Mouse (Mus musculus) c-Kit-positive CD71-negative TER-119-negative erythroid progenitor cells, embryonic 14.5 days (primary cell): ENCODE measurements around the gene Icmt.

Experiments
- DNase-seq: peaks from one replicate; pipeline ENCODE4 v3.0.0-alpha.2; 2013; ENCODE audit warnings: low read depth

Icmt gene

GRCm38 (mm10) chr4:152274681-152275131 lies 22.3 kb upstream of the Icmt start:
- DNase-seq = no peak

GRCm38 (mm10) chr4:152276389-152277347 lies 20.4 kb upstream of the Icmt start:
- DNase-seq = no peak

GRCm38 (mm10) chr4:152277916-152278315 lies 19.1 kb upstream of the Icmt start:
- DNase-seq = no peak

- DNase-seq = no peak
Observed at GRCm38 (mm10) chr4:152278986-152279385, 18.0 kb upstream of the Icmt start.

GRCm38 (mm10) chr4:152281601-152282000 lies 15.4 kb upstream of the Icmt start:
- no peak for DNase-seq

- no peak for DNase-seq
Observed at GRCm38 (mm10) chr4:152282721-152283120, 14.3 kb upstream of the Icmt start.

GRCm38 (mm10) chr4:152283186-152283950 lies 13.7 kb upstream of the Icmt start:
- peak; percentile 68 for DNase-seq

- DNase-seq = no peak
Observed at GRCm38 (mm10) chr4:152285505-152285904, 11.5 kb upstream of the Icmt start.

GRCm38 (mm10) chr4:152286183-152286582 lies 10.8 kb upstream of the Icmt start:
- DNase-seq = no peak

GRCm38 (mm10) chr4:152286887-152287286 lies 10.1 kb upstream of the Icmt start:
- DNase-seq = peak; percentile 58

GRCm38 (mm10) chr4:152287317-152288120 lies 9.5 kb upstream of the Icmt start:
- no peak for DNase-seq

- no peak for DNase-seq
Observed at GRCm38 (mm10) chr4:152288398-152288945, 8.6 kb upstream of the Icmt start.

GRCm38 (mm10) chr4:152290385-152290784 lies 6.6 kb upstream of the Icmt start:
- no peak for DNase-seq

- no peak for DNase-seq
Observed at GRCm38 (mm10) chr4:152290991-152291390, 6.0 kb upstream of the Icmt start.

GRCm38 (mm10) chr4:152291562-152291961 lies 5.5 kb upstream of the Icmt start, which contains the start of gene Hes3:
Hes3 (minus strand) TSS chr4:152291662.
- DNase-seq = no peak

- DNase-seq = no peak
Observed at GRCm38 (mm10) chr4:152292102-152292765, 4.8 kb upstream of the Icmt start.

- DNase-seq = no peak
Observed at GRCm38 (mm10) chr4:152294188-152294929, 2.7 kb upstream of the Icmt start.

- no peak for DNase-seq
Observed at GRCm38 (mm10) chr4:152295916-152296315, 1.1 kb upstream of the Icmt start.

GRCm38 (mm10) chr4:152296371-152296770 lies 656 bp upstream of the Icmt start:
- no peak for DNase-seq

- no peak for DNase-seq
Observed at GRCm38 (mm10) chr4:152298836-152299235, 1.8 kb downstream of the Icmt start.
